Mouse (Mus musculus): ENCODE data around the gene Ciao2a.

DNA sequence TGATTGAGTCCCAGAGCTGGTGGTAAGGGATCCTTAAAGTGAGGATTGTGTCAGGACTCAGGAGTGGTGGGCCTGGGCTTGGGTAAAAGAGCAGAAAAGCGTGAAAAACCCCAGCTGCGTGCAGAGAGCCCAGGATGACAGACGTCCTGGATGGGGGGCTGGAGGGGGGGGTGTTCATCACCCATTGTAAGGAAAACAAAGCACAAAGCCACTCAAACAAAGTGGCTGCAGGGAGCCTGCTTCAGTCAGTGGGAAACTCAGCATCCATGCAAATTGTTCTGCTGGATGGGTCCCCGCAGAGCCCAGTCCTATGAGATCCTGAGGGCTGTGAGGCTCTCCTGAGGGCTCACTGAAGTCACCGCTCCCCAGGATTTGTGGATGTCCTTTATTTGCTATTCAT, 44.1 kb downstream of the Ciao2a start:
- TF ChIP-seq CTCF (IDR thresholded peaks at IDR 0.05), result no peak
- no peak for TF ChIP-seq EP300 (IDR thresholded peaks at IDR 0.05)

All from lung, postnatal 0 days (tissue).